ENCODE assay signal across 8 mouse cellular contexts in the genomic region with DNA sequence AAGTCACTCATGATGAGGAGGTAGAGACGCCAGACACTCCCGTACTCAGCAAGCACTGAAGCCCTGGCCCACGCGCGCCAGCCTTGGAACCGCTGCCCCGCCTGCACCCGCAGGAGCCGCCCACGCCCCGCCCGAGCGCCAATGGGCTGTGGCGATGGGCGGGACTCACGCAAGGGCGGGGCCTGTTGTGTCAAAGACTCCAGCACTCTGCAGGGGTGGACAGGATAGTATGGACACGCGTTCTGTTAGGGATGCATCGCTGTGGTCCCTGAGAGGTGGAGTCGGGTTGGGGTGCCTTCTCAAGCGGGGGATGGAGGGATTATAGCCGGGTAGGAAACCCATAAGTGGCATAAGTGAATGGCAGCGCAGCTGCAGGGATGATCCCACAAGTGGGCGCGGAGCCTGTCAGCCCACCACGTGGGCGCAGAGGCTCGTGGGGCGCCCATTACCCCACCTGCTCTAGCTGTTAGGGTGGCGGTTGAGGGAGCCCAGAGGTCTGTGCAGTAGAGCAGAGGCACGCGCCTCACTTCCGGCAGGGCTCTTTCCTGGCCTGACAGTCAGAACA. TPM values are rescaled to one million over a fixed set of nuclear protein-coding genes. Genes with fewer than 3 reads are reported as not detected.
DNase-seq lines count a peak whose midpoint lies in the region; ATAC-seq and TF ChIP-seq lines count a peak whose summit lies in the region.

A gene (minus strand): TSS at position 109 of the 565 bp plus-strand sequence.

- peak; percentile 66; the same call in 1 of the 2 replicates for TF ChIP-seq POLR2A in brain, embryonic 14.5 days (IDR thresholded peaks at IDR 0.05; ENCODE audit: borderline replicate concordance, extremely low read depth, insufficient read depth, insufficient read length, poor library complexity, severe bottlenecking)

- TF ChIP-seq CTCF in brain, embryonic 14.5 days (IDR thresholded peaks at IDR 0.05; ENCODE audit: borderline replicate concordance, extremely low read depth, insufficient read depth, insufficient read length), result no peak
- TF ChIP-seq CTCF in kidney, postnatal 0 days (IDR thresholded peaks at IDR 0.05; ENCODE audit: low read depth), result no peak

- no peaks in the 10 kb centered on the region for H3K9me3 ChIP-seq in erythroblast, embryonic 14.5 days (ENCODE audit: control insufficient read depth, low read length)
- H3K9me3 ChIP-seq in heart, embryonic 12.5 days (replicated peaks), result no peaks in the 10 kb centered on the region
- no peaks in the 10 kb centered on the region for H3K9me3 ChIP-seq in kidney, postnatal 0 days (replicated peaks; ENCODE audit: low read length)
- no peaks in the 10 kb centered on the region for H3K9me3 ChIP-seq in liver, embryonic 11.5 days (ENCODE audit: control insufficient read depth, low read length)
- H3K9me3 ChIP-seq in stomach, embryonic 14.5 days (ENCODE audit: control insufficient read depth, low read depth, low read length), result no peaks in the 10 kb centered on the region

- peak within 1 kb of the TSS; percentile 87 for H3K27ac ChIP-seq in heart, embryonic 12.5 days (ENCODE audit: poor library complexity, severe bottlenecking)
- H3K27ac ChIP-seq in kidney, postnatal 0 days, result peak within 1 kb of the TSS; percentile 51; the same call in 1 of the 2 replicates
- H3K27ac ChIP-seq in liver, embryonic 11.5 days (ENCODE audit: low read depth, low read length), result peak within 1 kb of the TSS; percentile 43; the same call in 1 of the 2 replicates
- H3K27ac ChIP-seq in stomach, embryonic 14.5 days (ENCODE audit: low read length), result no peak within 1 kb of the TSS

- peak; percentile 93 to 95 for DNase-seq in B cell, adult 2 months
- DNase-seq in brain, embryonic 14.5 days (ENCODE audit: low read depth), result peak; percentile 94
- peak; percentile 88 for DNase-seq in kidney, postnatal 0 days (ENCODE audit: low spot score)
- DNase-seq in liver, embryonic 11.5 days (ENCODE audit: low spot score), result peak; percentile 83
- DNase-seq in naive thymus-derived CD4-positive, alpha-beta T cell, adult 2 months (ENCODE audit: low read depth), result peak; percentile 92

- peak; percentile 94 for ATAC-seq in heart, embryonic 12.5 days (ENCODE audit: insufficient number of reproducible peaks, low FRiP score)
- ATAC-seq in kidney, postnatal 0 days (replicated peaks; ENCODE audit: low FRiP score, low read depth), result peak; percentile 96
- peak; percentile 96 for ATAC-seq in liver, embryonic 11.5 days (replicated peaks; ENCODE audit: low FRiP score)
- ATAC-seq in stomach, embryonic 14.5 days (ENCODE audit: insufficient number of reproducible peaks, insufficient read depth, low FRiP score, low read depth), result peak; percentile 95

- peak within 1 kb of the TSS; percentile 93 for H3K9ac ChIP-seq in heart, embryonic 12.5 days
- H3K9ac ChIP-seq in kidney, postnatal 0 days (ENCODE audit: low read depth, low read length), result peak within 1 kb of the TSS; percentile 73
- H3K9ac ChIP-seq in liver, embryonic 11.5 days (ENCODE audit: low read depth, low read length), result peak within 1 kb of the TSS; percentile 71
- peak within 1 kb of the TSS; percentile 30; the same call in 1 of the 2 replicates for H3K9ac ChIP-seq in stomach, embryonic 14.5 days (replicated peaks; ENCODE audit: low read depth, low read length)

- peak within 1 kb of the TSS; percentile 63 for H3K4me3 ChIP-seq in erythroblast, embryonic 14.5 days (replicated peaks)
- peak within 1 kb of the TSS; percentile 84 for H3K4me3 ChIP-seq in heart, embryonic 12.5 days
- H3K4me3 ChIP-seq in kidney, postnatal 0 days (replicated peaks; ENCODE audit: low read depth, low read length), result peak within 1 kb of the TSS; percentile 63
- peak within 1 kb of the TSS; percentile 70 for H3K4me3 ChIP-seq in liver, embryonic 11.5 days (ENCODE audit: low read depth, low read length)
- peak within 1 kb of the TSS; percentile 44 for H3K4me3 ChIP-seq in stomach, embryonic 14.5 days (ENCODE audit: low read depth, low read length)

- H3K36me3 ChIP-seq in erythroblast, embryonic 14.5 days (ENCODE audit: control insufficient read depth), result no peaks in the 10 kb centered on the region
- no peaks in the 10 kb centered on the region for H3K36me3 ChIP-seq in heart, embryonic 12.5 days
- no peaks in the 10 kb centered on the region for H3K36me3 ChIP-seq in kidney, postnatal 0 days (ENCODE audit: insufficient read depth, low read length)
- H3K36me3 ChIP-seq in liver, embryonic 11.5 days (ENCODE audit: control insufficient read depth, insufficient read depth, low read length), result no peaks in the 10 kb centered on the region
- H3K36me3 ChIP-seq in stomach, embryonic 14.5 days (ENCODE audit: control insufficient read depth, insufficient read depth, low read length), result no peaks in the 10 kb centered on the region

- H3K4me2 ChIP-seq in heart, embryonic 12.5 days, result peak within 1 kb of the TSS; percentile 98
- H3K4me2 ChIP-seq in kidney, postnatal 0 days (ENCODE audit: low read length), result peak within 1 kb of the TSS; percentile 100
- H3K4me2 ChIP-seq in liver, embryonic 11.5 days, result peak within 1 kb of the TSS; percentile 100
- H3K4me2 ChIP-seq in stomach, embryonic 14.5 days (replicated peaks; ENCODE audit: low read depth, low read length), result peak within 1 kb of the TSS; percentile 99

- H3K4me1 ChIP-seq in erythroblast, embryonic 14.5 days (ENCODE audit: control insufficient read depth), result peaks cover 24% of the 10 kb centered on the region
- peaks cover 14% of the 10 kb centered on the region; the same call in 1 of the 2 replicates for H3K4me1 ChIP-seq in heart, embryonic 12.5 days (replicated peaks)
- H3K4me1 ChIP-seq in kidney, postnatal 0 days (replicated peaks; ENCODE audit: insufficient read depth, low read length), result 0 out of 2 replicates have a peak, but pooled peaks cover 9% of the 10 kb centered on the region
- H3K4me1 ChIP-seq in liver, embryonic 11.5 days (replicated peaks; ENCODE audit: control insufficient read depth, insufficient read depth, low read length), result peaks cover 14% of the 10 kb centered on the region
- H3K4me1 ChIP-seq in stomach, embryonic 14.5 days (ENCODE audit: control insufficient read depth, insufficient read depth, low read length), result peaks cover 7% of the 10 kb centered on the region; the same call in 1 of the 2 replicates

- peaks cover 7% of the 10 kb centered on the region for H3K27me3 ChIP-seq in erythroblast, embryonic 14.5 days (ENCODE audit: control insufficient read depth)
- no peaks in the 10 kb centered on the region for H3K27me3 ChIP-seq in heart, embryonic 12.5 days (replicated peaks)
- H3K27me3 ChIP-seq in kidney, postnatal 0 days (ENCODE audit: insufficient read depth, low read length), result no peaks in the 10 kb centered on the region
- no peaks in the 10 kb centered on the region for H3K27me3 ChIP-seq in liver, embryonic 11.5 days (replicated peaks; ENCODE audit: control insufficient read depth, insufficient read depth, low read length)
- H3K27me3 ChIP-seq in stomach, embryonic 14.5 days (ENCODE audit: control insufficient read depth, insufficient read depth, low read length), result no peaks in the 10 kb centered on the region

- WGBS in heart, embryonic 12.5 days, result under 1% methylated on average over 34 of the region's 34 CpGs
- WGBS in kidney, postnatal 0 days, result 2% methylated on average over 34 of the region's 34 CpGs
- WGBS in liver, embryonic 11.5 days, result 2% methylated on average over 34 of the region's 34 CpGs
- WGBS in stomach, embryonic 14.5 days, result 2% methylated on average over 34 of the region's 34 CpGs

RNA-seq across cellular contexts. Expression of the gene that starts here (rescaled TPM):
- polyA plus RNA-seq in brain, embryonic 14.5 days (2012; rRNA removed), result 252 and 258 TPM in 2 replicates
- polyA plus RNA-seq in erythroblast, embryonic 14.5 days (2012), result 0.03 and 0.05 TPM in 2 replicates
- 193 and 196 TPM in 2 replicates for polyA plus RNA-seq in heart, embryonic 12.5 days (2016; fragmentation: Nextera tagmentation; extraction: Ambion mirVana)
- polyA plus RNA-seq in kidney, postnatal 0 days (2015; fragmentation: Nextera tagmentation; extraction: Ambion mirVana), result 40.8 and 42.8 TPM in 2 replicates
- polyA plus RNA-seq in liver, embryonic 11.5 days (2014; fragmentation: Nextera tagmentation; extraction: Ambion mirVana), result 27.4 and 31.2 TPM in 2 replicates
- polyA plus RNA-seq in stomach, embryonic 14.5 days (2014; fragmentation: Nextera tagmentation; extraction: Ambion mirVana), result 26.5 and 27.8 TPM in 2 replicates

Comparison
In these comparisons a context has a peak if more than half of its experiments do, and no peak if none do; other contexts are left out.
1. RNA of the gene that starts here (polyA plus RNA-seq): 252 to 258 TPM in brain, embryonic 14.5 days, 193 to 196 TPM in heart, embryonic 12.5 days, 40.8 to 42.8 TPM in kidney, postnatal 0 days, 27.4 to 31.2 TPM in liver, embryonic 11.5 days and 26.5 to 27.8 TPM in stomach, embryonic 14.5 days; 0.03 to 0.05 TPM in erythroblast, embryonic 14.5 days; every median in the first group is over 10 times any median in the second.
2. H3K9ac ChIP-seq: peak in every context shown above with its lines; median percentile 93 in heart, embryonic 12.5 days; 73 in kidney, postnatal 0 days; 71 in liver, embryonic 11.5 days; 30 in stomach, embryonic 14.5 days.
3. Peak in every context shown above with its lines, with median percentiles within 50 percentile points of each other: DNase-seq, H3K4me3 ChIP-seq, ATAC-seq and H3K4me2 ChIP-seq.